Mouse (Mus musculus): ENCODE data around the gene H2-D1. TPM values are rescaled to one million over a fixed set of nuclear protein-coding genes. Genes with fewer than 3 reads are reported as not detected.

The H2-D1 gene
- polyA plus RNA-seq (2014; fragmentation: Nextera tagmentation; extraction: Ambion mirVana): 95.5 and 98.1 TPM in 2 replicates

- Histone ChIP-seq H3K36me3 (replicated peaks; ENCODE audit: control insufficient read depth, insufficient read depth) (no peaks in the 10 kb centered on the region), H3K27me3 (ENCODE audit: control insufficient read depth, insufficient read depth, low read length) (peaks cover 3% of the 10 kb centered on the region; the same call in 1 of the 2 replicates), H3K9me3 (ENCODE audit: control insufficient read depth, low read length) (no peaks in the 10 kb centered on the region), H3K4me1 (replicated peaks; ENCODE audit: control insufficient read depth, insufficient read depth, low read length) (no peaks in the 10 kb centered on the region; the same call in 1 of the 2 replicates), H3K9ac (peak within 1 kb of the TSS; percentile 77), H3K27ac (no peak within 1 kb of the TSS), H3K4me2 (replicated peaks) (peak within 1 kb of the TSS; percentile 91), H3K4me3 (replicated peaks; ENCODE audit: low read length) (peak within 1 kb of the TSS; percentile 74)
- DNase-seq (ENCODE audit: low spot score) (peak; percentile 94), ATAC-seq (ENCODE audit: low FRiP score) (peak; percentile 93)
- WGBS: under 1% methylated on average over 71 of the region's 73 CpGs
Measured at GRCm38 (mm10) chr17:35262664-35263522, at the start of gene H2-D1. Gene H2-D1 (plus strand): TSS chr17:35262730.

DNA sequence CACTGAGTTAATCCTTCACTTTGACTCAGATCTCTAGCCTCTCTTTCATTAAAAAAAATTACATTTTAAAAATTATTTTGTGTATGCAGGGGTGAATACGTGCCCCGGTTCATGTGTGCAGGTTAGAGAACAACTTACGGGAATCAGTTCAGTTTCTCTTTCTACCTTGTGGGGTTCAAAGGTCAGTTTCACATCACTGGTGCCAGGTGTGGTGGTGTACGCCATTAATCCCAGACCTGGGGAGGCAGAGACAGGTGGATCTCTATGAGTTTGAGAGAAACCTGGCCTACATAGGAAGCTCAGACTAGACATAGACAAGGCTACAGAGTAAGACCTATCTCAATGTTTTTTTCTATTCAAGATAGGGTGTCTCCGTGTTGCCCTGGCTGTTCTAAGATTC, 49.5 kb upstream of the H2-D1 start:
- no peaks in the 10 kb centered on the region for H3K9me3 ChIP-seq (ENCODE audit: control insufficient read depth, low read length)
- H3K27me3 ChIP-seq (ENCODE audit: control insufficient read depth, insufficient read depth, low read length): no peaks in the 10 kb centered on the region
- H3K4me2 ChIP-seq (replicated peaks): no peak overlapping the region
- ATAC-seq (ENCODE audit: low FRiP score) (no peak), DNase-seq (ENCODE audit: low spot score) (no peak)
- no peak overlapping the region for H3K4me3 ChIP-seq (replicated peaks; ENCODE audit: low read length)
- no peaks in the 10 kb centered on the region for H3K4me1 ChIP-seq (replicated peaks; ENCODE audit: control insufficient read depth, insufficient read depth, low read length)
- WGBS: 94% methylated on average over 5 of the region's 5 CpGs
- H3K9ac ChIP-seq: no peak overlapping the region
- no peaks in the 10 kb centered on the region for H3K36me3 ChIP-seq (replicated peaks; ENCODE audit: control insufficient read depth, insufficient read depth)
- no peak overlapping the region for H3K27ac ChIP-seq

GRCm38 (mm10) chr17:35218516-35219193, 43.9 kb upstream of the H2-D1 start:
- WGBS: 84% methylated on average over 18 of the region's 18 CpGs
- Histone ChIP-seq H3K4me2 (replicated peaks) (no peak overlapping the region), H3K36me3 (replicated peaks; ENCODE audit: control insufficient read depth, insufficient read depth) (peaks cover 23% of the 10 kb centered on the region), H3K4me3 (replicated peaks; ENCODE audit: low read length) (no peak overlapping the region), H3K9ac (no peak overlapping the region), H3K4me1 (replicated peaks; ENCODE audit: control insufficient read depth, insufficient read depth, low read length) (no peaks in the 10 kb centered on the region), H3K27me3 (ENCODE audit: control insufficient read depth, insufficient read depth, low read length) (no peaks in the 10 kb centered on the region), H3K9me3 (ENCODE audit: control insufficient read depth, low read length) (no peaks in the 10 kb centered on the region), H3K27ac (no peak overlapping the region)
- no peak for ATAC-seq (ENCODE audit: low FRiP score)
- no peak for DNase-seq (ENCODE audit: low spot score)

DNA sequence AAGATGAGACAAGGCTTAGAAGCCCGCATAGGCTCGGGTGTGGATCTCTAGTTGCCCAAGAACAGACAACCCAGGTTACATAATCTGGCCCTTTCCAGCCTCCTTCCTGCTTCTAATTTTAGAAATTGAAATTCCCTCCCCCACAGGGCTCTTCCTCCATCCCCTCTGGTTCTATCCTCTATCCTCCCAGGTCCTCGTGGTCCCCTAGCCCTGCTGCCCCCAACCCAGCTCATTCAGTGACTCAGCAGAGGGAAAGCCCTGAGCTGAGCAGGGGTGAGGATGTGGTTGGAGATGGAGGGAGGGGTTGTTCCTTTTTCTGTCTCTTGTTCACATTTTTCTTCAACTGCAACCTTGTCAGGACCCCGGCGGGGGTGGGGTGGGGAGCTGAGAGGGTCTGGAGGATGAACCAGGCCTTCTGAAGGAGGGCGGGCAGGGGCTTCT, 42.9 kb upstream of the H2-D1 start:
- 89% methylated on average over 6 of the region's 6 CpGs for WGBS

DNA sequence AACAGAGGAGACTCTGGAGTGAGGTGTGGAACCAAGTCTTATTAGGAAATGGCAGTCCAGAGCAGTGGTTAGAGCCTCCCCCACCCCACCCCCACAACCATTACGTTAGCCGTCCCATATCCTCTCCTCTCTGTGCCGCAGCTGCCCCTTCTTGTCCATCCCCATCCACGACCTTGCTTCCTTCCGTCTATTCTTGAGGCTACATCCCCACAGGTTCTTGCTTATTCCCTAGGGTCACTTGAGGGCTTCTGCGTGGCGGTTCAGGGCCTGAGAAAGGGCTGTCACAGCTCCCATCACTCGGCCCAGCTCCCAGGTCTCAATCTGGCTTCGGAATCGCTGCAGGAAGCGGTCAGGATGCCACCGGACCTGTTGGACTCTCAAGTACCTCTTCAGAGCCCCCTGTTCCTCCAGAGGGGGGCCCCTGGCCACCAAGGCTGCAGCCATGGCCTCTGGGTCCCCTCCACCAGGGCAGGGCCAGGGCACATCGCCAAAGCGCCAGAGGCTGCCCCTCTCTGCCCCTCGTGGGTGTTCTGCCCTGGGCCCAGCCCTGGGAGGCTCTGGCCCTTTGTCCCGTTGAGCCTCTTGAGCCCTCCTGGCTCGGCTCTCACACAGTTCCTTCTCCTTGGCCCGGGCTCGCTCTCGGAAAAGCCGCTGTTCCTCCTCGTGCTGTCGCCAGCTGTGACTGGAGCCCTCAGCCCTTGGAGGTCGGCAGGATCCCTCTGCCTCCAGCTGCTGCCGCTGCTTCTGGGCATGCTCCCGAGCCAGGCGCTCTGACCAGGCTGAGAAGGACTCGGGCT, 42.2 kb upstream of the H2-D1 start, which contains the start of gene Gm16181:
Gene Gm16181 (plus strand): TSS at position 679 of the 797 bp plus-strand sequence.
- Histone ChIP-seq H3K27ac (no peak within 1 kb of the TSS), H3K27me3 (ENCODE audit: control insufficient read depth, insufficient read depth, low read length) (no peaks in the 10 kb centered on the region), H3K4me2 (replicated peaks) (no peak within 1 kb of the TSS), H3K9me3 (ENCODE audit: control insufficient read depth, low read length) (no peaks in the 10 kb centered on the region), H3K36me3 (replicated peaks; ENCODE audit: control insufficient read depth, insufficient read depth) (peaks cover 25% of the 10 kb centered on the region), H3K9ac (no peak within 1 kb of the TSS), H3K4me3 (replicated peaks; ENCODE audit: low read length) (no peak within 1 kb of the TSS), H3K4me1 (replicated peaks; ENCODE audit: control insufficient read depth, insufficient read depth, low read length) (no peaks in the 10 kb centered on the region)
- WGBS: 82% methylated on average over 28 of the region's 28 CpGs
- no peak for ATAC-seq (ENCODE audit: low FRiP score)
- no peak for DNase-seq (ENCODE audit: low spot score)

More for the DNA sequence above, 42.9 kb upstream of the H2-D1 start:
- H3K36me3 ChIP-seq (replicated peaks; ENCODE audit: control insufficient read depth, insufficient read depth): peaks cover 25% of the 10 kb centered on the region
- no peak overlapping the region for H3K4me2 ChIP-seq (replicated peaks)
- no peak overlapping the region for H3K4me3 ChIP-seq (replicated peaks; ENCODE audit: low read length)
- DNase-seq (ENCODE audit: low spot score) (no peak), ATAC-seq (ENCODE audit: low FRiP score) (no peak)
- H3K9ac ChIP-seq: no peak overlapping the region
- H3K27ac ChIP-seq: no peak overlapping the region
- no peaks in the 10 kb centered on the region for H3K27me3 ChIP-seq (ENCODE audit: control insufficient read depth, insufficient read depth, low read length)
- H3K4me1 ChIP-seq (replicated peaks; ENCODE audit: control insufficient read depth, insufficient read depth, low read length): no peaks in the 10 kb centered on the region
- H3K9me3 ChIP-seq (ENCODE audit: control insufficient read depth, low read length): no peaks in the 10 kb centered on the region

DNA sequence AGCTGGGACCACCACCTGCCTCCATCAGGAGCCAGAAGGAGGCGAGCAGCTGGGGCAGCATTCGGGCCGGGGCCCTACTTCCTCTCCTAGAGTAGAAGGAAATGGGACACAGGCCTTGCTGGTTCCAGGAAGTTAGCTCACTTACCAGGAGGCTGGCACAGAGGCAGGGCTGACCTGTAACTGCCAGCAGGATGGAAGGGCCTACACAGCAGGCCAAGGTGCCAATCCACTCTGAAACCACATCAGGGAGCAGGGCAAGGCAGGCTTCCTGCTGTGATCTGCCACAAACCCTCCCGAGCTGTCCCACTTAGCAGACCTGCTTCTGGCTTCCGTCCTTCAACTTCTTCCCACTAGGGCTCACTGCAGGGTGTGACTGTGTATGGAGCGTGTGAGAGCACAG, 40.2 kb upstream of the H2-D1 start:
- H3K9ac ChIP-seq: no peak overlapping the region
- no peak for DNase-seq (ENCODE audit: low spot score)
- H3K4me1 ChIP-seq (replicated peaks; ENCODE audit: control insufficient read depth, insufficient read depth, low read length): no peaks in the 10 kb centered on the region
- H3K27me3 ChIP-seq (ENCODE audit: control insufficient read depth, insufficient read depth, low read length): no peaks in the 10 kb centered on the region
- ATAC-seq (ENCODE audit: low FRiP score): no peak
- no peak overlapping the region for H3K27ac ChIP-seq
- H3K9me3 ChIP-seq (ENCODE audit: control insufficient read depth, low read length): no peaks in the 10 kb centered on the region
- H3K4me2 ChIP-seq (replicated peaks): no peak overlapping the region
- 74% methylated on average over 6 of the region's 6 CpGs for WGBS
- no peak overlapping the region for H3K4me3 ChIP-seq (replicated peaks; ENCODE audit: low read length)
- peaks cover 27% of the 10 kb centered on the region for H3K36me3 ChIP-seq (replicated peaks; ENCODE audit: control insufficient read depth, insufficient read depth)

GRCm38 (mm10) chr17:35224641-35225040, 37.9 kb upstream of the H2-D1 start:
- Histone ChIP-seq H3K27ac (no peak overlapping the region), H3K4me1 (replicated peaks; ENCODE audit: control insufficient read depth, insufficient read depth, low read length) (no peaks in the 10 kb centered on the region), H3K9ac (no peak overlapping the region), H3K4me2 (replicated peaks) (no peak overlapping the region), H3K9me3 (ENCODE audit: control insufficient read depth, low read length) (no peaks in the 10 kb centered on the region), H3K4me3 (replicated peaks; ENCODE audit: low read length) (no peak overlapping the region), H3K36me3 (replicated peaks; ENCODE audit: control insufficient read depth, insufficient read depth) (peaks cover 49% of the 10 kb centered on the region), H3K27me3 (ENCODE audit: control insufficient read depth, insufficient read depth, low read length) (no peaks in the 10 kb centered on the region)
- DNase-seq (ENCODE audit: low spot score) (no peak), ATAC-seq (ENCODE audit: low FRiP score) (no peak)
- WGBS: 97% methylated on average over 4 of the region's 4 CpGs

- 92% methylated on average over 5 of the region's 5 CpGs for WGBS
- H3K9me3 ChIP-seq (ENCODE audit: control insufficient read depth, low read length): no peaks in the 10 kb centered on the region
Measured at GRCm38 (mm10) chr17:35225456-35225855, 37.1 kb upstream of the H2-D1 start.

More at GRCm38 (mm10) chr17:35225456-35225855, 37.1 kb upstream of the H2-D1 start:
- H3K4me2 ChIP-seq (replicated peaks): no peak overlapping the region
- DNase-seq (ENCODE audit: low spot score) (no peak), ATAC-seq (ENCODE audit: low FRiP score) (no peak)
- peaks cover 48% of the 10 kb centered on the region for H3K36me3 ChIP-seq (replicated peaks; ENCODE audit: control insufficient read depth, insufficient read depth)
- H3K9ac ChIP-seq: no peak overlapping the region
- no peak overlapping the region for H3K4me3 ChIP-seq (replicated peaks; ENCODE audit: low read length)
- H3K27me3 ChIP-seq (ENCODE audit: control insufficient read depth, insufficient read depth, low read length): no peaks in the 10 kb centered on the region
- no peaks in the 10 kb centered on the region for H3K4me1 ChIP-seq (replicated peaks; ENCODE audit: control insufficient read depth, insufficient read depth, low read length)
- H3K27ac ChIP-seq: no peak overlapping the region
